Mouse (Mus musculus) midbrain, postnatal 0 days (tissue): ENCODE measurements around the gene Acadsb. TPM values are rescaled to one million over a fixed set of nuclear protein-coding genes. Genes with fewer than 3 reads are reported as not detected.
"Not testable (repeated sequence)": the region's sequence is repeated elsewhere in the genome, so short reads cannot be mapped to it uniquely, and the experiment has no call there.

Source experiments
- ATAC-seq: fragments of 200-750 bp; cut with Nextera tagmentation; 2 replicates; pipeline ENCODE4 v1.8.0; 2017; ENCODE audit warnings: moderate number of reproducible peaks, mild to moderate bottlenecking, moderate TSS enrichment, moderate library complexity; ENCODE audit not compliant: low FRiP score
- DNase-seq: peaks from one replicate; pipeline ENCODE4 v3.0.0-alpha.2; 2015; ENCODE audit warnings: low spot score
- H3K27ac ChIP-seq: fragments of 300-500 bp; sonication (generic); 2 replicates; pipeline ENCODE4 v1.5.1; 2014; ENCODE audit warnings: low read depth, mild to moderate bottlenecking, low read length, mixed read lengths
- H3K27me3 ChIP-seq: fragments of 300-500 bp; sonication (generic); 2 replicates; pipeline ENCODE4 v1.6.1; 2014; ENCODE audit warnings: low read length, control low read depth, mixed read lengths; ENCODE audit not compliant: insufficient read depth
- H3K36me3 ChIP-seq: fragments of 300-500 bp; sonication (generic); 2 replicates; pipeline ENCODE4 v1.6.1; 2014; ENCODE audit warnings: low read length, control low read depth, mixed read lengths; ENCODE audit not compliant: insufficient read depth
- H3K4me1 ChIP-seq: fragments of 300-500 bp; sonication (generic); 2 replicates; pipeline ENCODE4 v1.6.1; 2014; ENCODE audit warnings: mild to moderate bottlenecking, control low read depth, antibody characterized with exemption, low read length, mixed read lengths; ENCODE audit not compliant: insufficient read depth
- H3K4me2 ChIP-seq: fragments of 300-500 bp; sonication (generic); 2 replicates; pipeline ENCODE4 v1.6.1; 2014; ENCODE audit warnings: low read depth, mild to moderate bottlenecking, low read length, mixed read lengths; ENCODE audit not compliant: poor library complexity, severe bottlenecking
- H3K4me3 ChIP-seq: fragments of 300-500 bp; sonication (generic); 2 replicates; pipeline ENCODE4 v1.5.1; 2014; ENCODE audit warnings: low read depth, mild to moderate bottlenecking, low read length, moderate library complexity
- H3K9ac ChIP-seq: fragments of 300-500 bp; sonication (generic); replicated peaks from 2 replicates; pipeline ENCODE4 v1.6.1; 2014; ENCODE audit warnings: mild to moderate bottlenecking, low read length, moderate library complexity, mixed read lengths; ENCODE audit not compliant: poor library complexity, severe bottlenecking
- H3K9me3 ChIP-seq: fragments of 300-500 bp; sonication (generic); 2 replicates; pipeline ENCODE4 v1.6.1; 2016; ENCODE audit warnings: low read length, control low read depth
- CTCF ChIP-seq: IDR thresholded peaks from 2 replicates; pipeline ENCODE4 v1.5.1; 2016; ENCODE audit warnings: antibody characterized with exemption, mild to moderate bottlenecking
- WGBS: fragments of 180-500 bp; shearing (Covaris S2); extraction: QIAGEN DNeasy Blood & Tissue Kit; methylation state at CpG from one replicate; pipeline ENCODE4 v1.1.7; 2014; 5-methylcytosine and 5-hydroxymethylcytosine counted together
- polyA plus RNA-seq: library from polyadenylated mRNA; unstranded; fragments of >200 nt; fragmentation: Nextera tagmentation; extraction: Ambion mirVana; gene quantifications from 2 replicates; pipeline ENCODE4 v1.2.1, GENCODE M21; 2015
- total RNA-seq: library from RNA; depleted of rRNA; stranded (reverse); fragments of >200 nt; gene quantifications from 2 replicates; pipeline ENCODE4 v1.2.3, GENCODE M21; 2014

The Acadsb gene
- total and polyA plus RNA-seq, 2 experiments from 2014 or later: 36.2 to 73.2 TPM

DNA sequence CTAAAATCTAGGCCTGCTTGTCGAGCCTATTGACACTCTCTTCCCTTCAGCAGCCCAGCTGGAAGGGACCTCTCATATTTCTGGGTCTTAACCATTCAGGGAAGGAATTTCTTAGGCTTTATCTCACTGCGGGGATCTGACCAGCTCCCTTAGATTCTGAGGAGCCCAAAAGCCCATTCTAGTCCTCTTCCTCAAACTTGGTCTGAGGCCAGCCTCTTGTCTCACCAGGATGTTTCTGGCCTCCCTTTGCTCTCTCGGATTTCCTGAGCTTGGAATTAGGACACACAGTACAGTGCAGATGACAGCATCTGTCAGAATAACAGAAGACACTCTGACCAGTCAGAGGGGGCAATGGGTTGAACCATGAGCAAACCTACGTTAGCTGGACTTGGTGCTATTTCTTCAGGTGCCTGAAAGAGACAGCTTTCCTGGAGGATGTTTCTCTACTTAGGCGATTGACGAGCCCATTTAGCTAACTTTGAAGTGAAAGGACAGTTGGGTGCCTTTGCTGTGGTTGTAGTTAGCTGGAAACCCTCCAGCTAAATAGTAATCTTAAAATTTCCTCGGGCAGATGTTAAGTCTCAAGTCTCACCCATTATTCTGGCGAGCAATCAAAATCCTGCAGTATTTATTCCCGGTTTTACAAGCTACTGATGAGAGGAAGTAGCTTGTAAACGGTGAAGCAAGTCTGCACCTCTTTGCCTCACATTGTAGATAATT lies 980 bp downstream of the Acadsb start:
- WGBS: 55% methylated on average over 10 of the region's 10 CpGs
- ATAC-seq (no peak), DNase-seq (peak; percentile 5)
- Histone ChIP-seq H3K27me3 (no peaks in the 10 kb centered on the region), H3K4me1 (peaks cover 12% of the 10 kb centered on the region; the same call in 1 of the 2 replicates), H3K4me2 (peak overlapping the region; percentile 74), H3K9me3 (no peaks in the 10 kb centered on the region), H3K9ac (peak overlapping the region; percentile 90), H3K36me3 (no peaks in the 10 kb centered on the region), H3K27ac (no peak overlapping the region), H3K4me3 (peak overlapping the region; percentile 94)
- TF ChIP-seq CTCF: no peak

DNA sequence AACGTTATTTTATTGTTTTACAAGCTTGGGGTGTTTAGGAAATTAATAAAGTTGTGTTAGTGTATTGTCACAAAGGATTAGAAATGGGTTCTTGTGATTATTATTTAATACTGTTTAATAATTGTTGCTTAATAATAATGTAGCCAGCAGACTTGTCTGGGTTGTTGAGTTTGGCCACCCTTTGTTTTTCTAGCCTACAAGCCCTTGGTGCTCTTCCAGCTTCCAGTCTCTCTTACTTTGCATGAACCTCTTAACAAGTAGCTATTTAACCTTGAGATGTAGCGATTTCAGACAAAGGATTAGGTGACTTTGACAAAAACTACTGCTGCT lies 1.5 kb downstream of the Acadsb start:
- peaks cover 12% of the 10 kb centered on the region; the same call in 1 of the 2 replicates for H3K4me1 ChIP-seq
- no peaks in the 10 kb centered on the region for H3K27me3 ChIP-seq
- no peak overlapping the region for H3K9ac ChIP-seq
- no peaks in the 10 kb centered on the region for H3K9me3 ChIP-seq
- DNase-seq: no peak
- WGBS: 71% methylated on average over 2 of the region's 2 CpGs
- peak overlapping the region; percentile 74 for H3K4me2 ChIP-seq
- H3K27ac ChIP-seq: no peak overlapping the region
- TF ChIP-seq CTCF: no peak
- H3K4me3 ChIP-seq: no peak overlapping the region
- no peaks in the 10 kb centered on the region for H3K36me3 ChIP-seq
- no peak for ATAC-seq

DNA sequence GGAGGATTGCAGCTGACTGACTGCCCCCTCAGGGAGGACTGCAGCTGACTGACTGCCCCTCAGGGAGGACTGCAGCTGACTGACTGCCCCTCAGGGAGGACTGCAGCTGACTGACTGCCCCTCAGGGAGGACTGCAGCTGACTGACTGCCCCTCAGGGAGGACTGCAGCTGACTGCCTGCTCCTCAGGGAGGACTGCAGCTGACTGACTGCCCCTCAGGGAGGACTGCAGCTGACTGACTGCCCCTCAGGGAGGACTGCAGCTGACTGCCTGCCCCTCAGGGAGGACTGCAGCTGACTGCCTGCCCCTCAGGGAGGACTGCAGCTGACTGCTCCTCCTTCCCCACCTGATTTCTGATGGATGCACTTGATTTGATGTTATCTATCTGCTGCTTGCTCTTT lies 6.3 kb downstream of the Acadsb start:
- H3K27me3 ChIP-seq, H3K9me3 ChIP-seq, ATAC-seq, H3K27ac ChIP-seq, H3K4me3 ChIP-seq, H3K4me2 ChIP-seq, H3K4me1 ChIP-seq, H3K36me3 ChIP-seq, H3K9ac ChIP-seq, DNase-seq: not testable (repeated sequence)

DNA sequence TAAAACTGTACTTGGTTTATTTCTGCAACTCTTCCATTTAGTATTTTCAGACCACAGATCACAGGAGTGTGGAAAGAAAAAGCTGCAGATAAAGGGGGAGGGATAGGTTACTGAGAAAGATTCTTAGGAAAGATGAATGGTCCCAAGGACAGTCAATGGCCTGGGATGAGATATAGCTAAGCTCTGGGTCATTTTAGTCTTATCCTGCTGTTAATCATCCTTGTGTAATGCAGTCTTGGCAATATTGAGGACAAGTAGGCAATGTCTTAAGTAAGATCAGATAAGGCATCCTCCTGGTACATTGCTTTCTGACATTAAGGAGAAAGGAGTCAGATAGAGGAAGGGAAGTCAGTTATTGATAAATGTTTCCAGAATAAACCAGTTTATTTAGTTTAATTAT lies 7.2 kb downstream of the Acadsb start:
- DNase-seq: no peak
- no peak overlapping the region for H3K27ac ChIP-seq
- no peak overlapping the region for H3K9ac ChIP-seq
- H3K27me3 ChIP-seq: no peaks in the 10 kb centered on the region
- no peak overlapping the region for H3K4me3 ChIP-seq
- no peak for TF ChIP-seq CTCF
- ATAC-seq: no peak
- H3K4me2 ChIP-seq: no peak overlapping the region
- no peaks in the 10 kb centered on the region; the same call in 1 of the 2 replicates for H3K36me3 ChIP-seq
- 0 out of 2 replicates have a peak, but pooled peaks cover 3% of the 10 kb centered on the region for H3K4me1 ChIP-seq
- H3K9me3 ChIP-seq: no peaks in the 10 kb centered on the region

DNA sequence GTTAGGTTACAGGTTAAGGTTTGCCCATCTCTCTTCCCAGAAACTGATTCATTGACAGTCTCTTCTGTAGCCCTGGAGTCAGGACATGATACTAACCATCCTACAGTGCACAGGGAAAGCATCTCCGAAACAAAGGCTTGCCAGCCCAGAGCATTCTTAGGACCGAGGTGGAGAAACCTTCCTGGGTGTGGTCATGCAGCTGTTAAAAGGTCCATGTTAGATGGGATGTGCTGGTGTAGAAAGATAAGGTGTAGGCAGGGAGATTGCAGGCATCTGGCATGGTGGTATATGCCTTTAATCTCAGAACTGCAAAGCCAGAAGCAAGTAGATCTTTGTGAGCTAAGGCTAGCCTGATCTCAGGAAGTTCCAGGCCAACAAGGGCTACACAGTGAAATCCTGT lies 14.5 kb downstream of the Acadsb start:
- no peak overlapping the region for H3K4me3 ChIP-seq
- ATAC-seq (no peak), DNase-seq (no peak)
- no peaks in the 10 kb centered on the region for H3K27me3 ChIP-seq
- no peak for TF ChIP-seq CTCF
- no peak overlapping the region for H3K4me2 ChIP-seq
- peaks cover 8% of the 10 kb centered on the region; the same call in 1 of the 2 replicates for H3K36me3 ChIP-seq
- H3K4me1 ChIP-seq: no peaks in the 10 kb centered on the region
- H3K9me3 ChIP-seq: no peaks in the 10 kb centered on the region
- WGBS: 91% methylated on average over 2 of the region's 2 CpGs
- H3K27ac ChIP-seq: no peak overlapping the region
- H3K9ac ChIP-seq: no peak overlapping the region

DNA sequence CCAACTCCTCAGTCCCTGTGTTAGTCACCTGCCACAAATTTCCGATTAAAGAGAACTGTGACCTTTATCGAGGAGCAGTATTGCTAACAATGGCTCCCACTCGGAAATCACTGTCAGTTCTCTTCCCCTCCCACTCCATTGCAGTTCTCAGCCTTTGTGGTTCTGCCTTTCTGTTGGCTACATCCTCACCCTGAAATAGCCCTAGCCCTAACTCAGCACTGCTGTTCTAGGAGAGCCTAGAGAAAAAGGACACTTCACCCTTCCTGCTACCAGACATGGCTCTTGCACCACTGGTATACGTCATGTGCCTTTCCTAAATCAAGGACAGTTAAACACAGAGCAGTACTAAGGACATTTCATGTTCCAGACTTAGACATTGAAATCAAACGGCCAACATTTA lies 16.9 kb downstream of the Acadsb start:
- H3K9me3 ChIP-seq: no peaks in the 10 kb centered on the region
- ATAC-seq (no peak), DNase-seq (no peak)
- no peak overlapping the region for H3K9ac ChIP-seq
- TF ChIP-seq CTCF: no peak
- H3K27ac ChIP-seq: no peak overlapping the region
- no peak overlapping the region for H3K4me2 ChIP-seq
- no peak overlapping the region for H3K4me3 ChIP-seq
- 89% methylated on average over 5 of the region's 5 CpGs for WGBS
- H3K36me3 ChIP-seq: peaks cover 20% of the 10 kb centered on the region
- H3K27me3 ChIP-seq: no peaks in the 10 kb centered on the region
- H3K4me1 ChIP-seq: no peaks in the 10 kb centered on the region
